Mouse (Mus musculus) induced T-regulatory cell, adult 2 months (primary cell): ENCODE measurements around the gene Cerk.

Experiments used
- DNase-seq: peaks from one replicate; pipeline ENCODE4 v3.0.0-alpha.2; 2012; ENCODE audit warnings: low read depth

Cerk gene

GRCm38 (mm10) chr15:86089991-86090529 is 95.9 kb downstream of the Cerk start:
- no peak for DNase-seq
